Mouse (Mus musculus) intestine, postnatal 0 days (tissue): ENCODE data around the gene 4931422A03Rik. TPM values are rescaled to one million over a fixed set of nuclear protein-coding genes. Genes with fewer than 3 reads are reported as not detected.

Source experiments
- ATAC-seq: fragments of 200-750 bp; cut with Nextera tagmentation; 2 replicates; pipeline ENCODE4 v1.8.0; 2017; ENCODE audit warnings: mild to moderate bottlenecking, moderate TSS enrichment, moderate library complexity
- H3K27ac ChIP-seq: fragments of 300-500 bp; sonication (generic); 2 replicates; pipeline ENCODE4 v1.5.1; 2014; ENCODE audit warnings: mild to moderate bottlenecking, low read depth, low read length, moderate library complexity
- H3K27me3 ChIP-seq: fragments of 300-500 bp; sonication (generic); replicated peaks from 2 replicates; pipeline ENCODE4 v1.6.1; 2014; ENCODE audit warnings: low read length, mixed read lengths; ENCODE audit not compliant: control insufficient read depth, insufficient read depth
- H3K36me3 ChIP-seq: fragments of 300-500 bp; sonication (generic); 2 replicates; pipeline ENCODE4 v1.6.1; 2014; ENCODE audit warnings: mild to moderate bottlenecking, moderate library complexity; ENCODE audit not compliant: control insufficient read depth, insufficient read depth
- H3K4me1 ChIP-seq: fragments of 300-500 bp; sonication (generic); replicated peaks from 2 replicates; pipeline ENCODE4 v1.6.1; 2014; ENCODE audit warnings: antibody characterized with exemption, low read length, mixed read lengths; ENCODE audit not compliant: control insufficient read depth, insufficient read depth
- H3K4me2 ChIP-seq: fragments of 300-500 bp; sonication (generic); replicated peaks from 2 replicates; pipeline ENCODE4 v1.6.1; 2014; ENCODE audit warnings: low read depth, mild to moderate bottlenecking, moderate library complexity
- H3K4me3 ChIP-seq: fragments of 300-500 bp; sonication (generic); 2 replicates; pipeline ENCODE4 v1.5.1; 2014; ENCODE audit warnings: low read depth, low read length
- H3K9ac ChIP-seq: fragments of 300-500 bp; sonication (generic); 2 replicates; pipeline ENCODE4 v1.6.1; 2014; ENCODE audit warnings: mild to moderate bottlenecking, low read depth, low read length
- H3K9me3 ChIP-seq: fragments of 300-500 bp; sonication (generic); 2 replicates; pipeline ENCODE4 v1.6.1; 2016; ENCODE audit warnings: mixed run types; ENCODE audit not compliant: control insufficient read depth
- CTCF ChIP-seq: sonication (generic); IDR thresholded peaks from 2 replicates; pipeline ENCODE4 v1.5.1; 2016; ENCODE audit warnings: low read depth, mild to moderate bottlenecking, control low read depth, antibody characterized with exemption, moderate library complexity
- WGBS: fragments of 180-500 bp; shearing (Covaris S2); extraction: QIAGEN DNeasy Blood & Tissue Kit; methylation state at CpG from one replicate; pipeline ENCODE4 v1.1.7; 2014; 5-methylcytosine and 5-hydroxymethylcytosine counted together
- polyA plus RNA-seq: library from polyadenylated mRNA; unstranded; fragments of >200 nt; fragmentation: Nextera tagmentation; extraction: Ambion mirVana; gene quantifications from 2 replicates; pipeline ENCODE4 v1.2.1, GENCODE M21; 2015

The 4931422A03Rik gene
- polyA plus RNA-seq, 1 experiment from 2014 or later: 0.83 TPM

DNA sequence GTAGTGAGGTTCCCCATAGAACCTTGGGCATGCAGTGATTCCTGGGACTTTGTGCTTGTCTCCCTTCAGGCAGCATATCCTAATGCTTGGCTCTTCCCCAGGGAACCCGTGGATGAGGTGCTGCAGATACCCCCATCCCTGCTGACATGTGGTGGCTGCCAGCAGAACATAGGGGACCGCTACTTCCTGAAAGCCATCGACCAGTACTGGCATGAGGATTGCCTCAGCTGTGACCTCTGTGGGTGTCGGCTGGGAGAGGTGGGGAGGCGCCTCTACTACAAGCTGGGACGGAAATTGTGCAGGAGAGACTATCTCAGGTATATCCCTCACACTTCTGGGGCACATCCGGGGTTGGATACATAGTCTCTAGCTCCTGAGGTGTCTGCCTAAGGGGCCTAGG lies 52.3 kb downstream of the 4931422A03Rik start:
- Histone ChIP-seq H3K4me3 (no peak overlapping the region), H3K9me3 (no peaks in the 10 kb centered on the region), H3K9ac (no peak overlapping the region), H3K4me2 (no peak overlapping the region), H3K36me3 (no peaks in the 10 kb centered on the region), H3K4me1 (no peaks in the 10 kb centered on the region), H3K27me3 (0 out of 2 replicates have a peak, but pooled peaks cover 8% of the 10 kb centered on the region), H3K27ac (no peak overlapping the region)
- ATAC-seq: no peak
- 52% methylated on average over 7 of the region's 7 CpGs for WGBS
- TF ChIP-seq CTCF: no peak

DNA sequence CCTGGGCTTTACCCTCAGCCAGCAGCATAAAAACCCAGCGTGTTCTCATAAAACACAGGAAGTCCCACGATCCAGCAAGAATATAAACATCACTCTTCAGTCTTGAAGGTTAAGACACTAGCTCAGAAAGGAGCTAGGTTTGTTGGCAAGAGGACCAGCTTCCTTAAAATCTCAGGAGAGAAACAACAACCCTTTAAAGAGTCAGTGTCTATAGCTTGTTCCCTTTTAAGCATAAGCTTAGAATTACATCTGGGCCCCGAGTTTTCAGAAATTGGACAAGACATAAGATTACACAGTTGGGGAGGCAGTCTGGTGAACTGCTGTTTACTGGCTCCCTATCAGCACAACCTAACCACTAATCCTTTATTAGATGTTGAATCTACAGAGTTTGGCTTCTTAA lies 56.3 kb downstream of the 4931422A03Rik start:
- ATAC-seq: no peak
- H3K27me3 ChIP-seq: 0 out of 2 replicates have a peak, but pooled peaks cover 12% of the 10 kb centered on the region
- H3K4me1 ChIP-seq: no peaks in the 10 kb centered on the region
- whole genome bisulfite sequencing: 22% methylated on average over 3 of the region's 3 CpGs
- no peaks in the 10 kb centered on the region for H3K36me3 ChIP-seq
- no peak overlapping the region for H3K27ac ChIP-seq
- H3K4me3 ChIP-seq: no peak overlapping the region; the same call in 1 of the 2 replicates
- H3K9ac ChIP-seq: no peak overlapping the region
- H3K9me3 ChIP-seq: no peaks in the 10 kb centered on the region
- no peak for TF ChIP-seq CTCF
- H3K4me2 ChIP-seq: peak overlapping the region; percentile 98; the same call in 1 of the 2 replicates

DNA sequence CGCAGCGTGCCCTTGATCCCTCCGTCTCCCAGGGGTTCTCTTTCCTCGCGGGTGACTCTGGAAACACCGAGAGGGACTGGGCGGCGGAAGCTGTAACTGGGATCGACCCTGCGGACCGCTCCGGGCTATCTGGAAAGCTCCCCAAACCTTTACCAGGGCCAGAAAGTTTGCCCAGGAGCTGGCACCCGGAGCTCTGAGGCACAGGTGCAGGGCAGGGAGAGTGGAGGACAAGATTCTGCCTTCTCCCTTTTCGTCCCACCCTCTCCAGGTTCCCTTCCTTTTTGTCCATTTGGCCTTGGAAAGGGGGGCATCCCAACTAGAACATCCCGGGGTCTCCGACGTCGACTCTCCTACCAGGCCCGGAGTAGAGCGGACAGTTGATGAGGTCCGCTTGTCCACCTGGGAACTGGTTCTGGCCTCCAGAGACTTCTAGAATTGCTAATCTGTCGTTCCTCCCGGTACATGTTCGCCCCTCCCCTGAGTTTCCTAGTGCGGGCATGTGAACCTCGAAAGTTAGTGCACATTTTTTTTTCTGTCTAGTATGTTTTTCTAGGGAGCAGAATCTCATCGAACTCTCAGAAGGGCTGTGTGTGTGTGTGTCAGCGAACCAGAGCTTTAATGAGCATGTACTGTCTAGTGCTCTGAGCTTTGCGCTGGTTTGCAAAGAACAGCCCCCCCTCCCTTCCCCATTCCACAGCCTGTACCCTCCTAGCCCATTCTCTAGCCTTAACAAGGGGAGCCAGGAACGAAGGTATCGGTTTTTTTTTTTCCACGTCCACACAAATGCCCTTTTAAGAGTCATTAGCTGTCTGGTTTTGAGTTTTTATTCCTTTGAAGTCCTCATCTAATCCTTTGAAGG lies 57.1 kb downstream of the 4931422A03Rik start:
- Histone ChIP-seq H3K27me3 (0 out of 2 replicates have a peak, but pooled peaks cover 12% of the 10 kb centered on the region), H3K36me3 (no peaks in the 10 kb centered on the region), H3K4me1 (no peaks in the 10 kb centered on the region), H3K9ac (peak overlapping the region; percentile 63), H3K9me3 (no peaks in the 10 kb centered on the region), H3K27ac (peak overlapping the region; percentile 64; the same call in 1 of the 2 replicates), H3K4me3 (peak overlapping the region; percentile 83), H3K4me2 (peak overlapping the region; percentile 98)
- TF ChIP-seq CTCF: no peak
- 3% methylated on average over 32 of the region's 32 CpGs for whole genome bisulfite sequencing
- no peak for ATAC-seq

DNA sequence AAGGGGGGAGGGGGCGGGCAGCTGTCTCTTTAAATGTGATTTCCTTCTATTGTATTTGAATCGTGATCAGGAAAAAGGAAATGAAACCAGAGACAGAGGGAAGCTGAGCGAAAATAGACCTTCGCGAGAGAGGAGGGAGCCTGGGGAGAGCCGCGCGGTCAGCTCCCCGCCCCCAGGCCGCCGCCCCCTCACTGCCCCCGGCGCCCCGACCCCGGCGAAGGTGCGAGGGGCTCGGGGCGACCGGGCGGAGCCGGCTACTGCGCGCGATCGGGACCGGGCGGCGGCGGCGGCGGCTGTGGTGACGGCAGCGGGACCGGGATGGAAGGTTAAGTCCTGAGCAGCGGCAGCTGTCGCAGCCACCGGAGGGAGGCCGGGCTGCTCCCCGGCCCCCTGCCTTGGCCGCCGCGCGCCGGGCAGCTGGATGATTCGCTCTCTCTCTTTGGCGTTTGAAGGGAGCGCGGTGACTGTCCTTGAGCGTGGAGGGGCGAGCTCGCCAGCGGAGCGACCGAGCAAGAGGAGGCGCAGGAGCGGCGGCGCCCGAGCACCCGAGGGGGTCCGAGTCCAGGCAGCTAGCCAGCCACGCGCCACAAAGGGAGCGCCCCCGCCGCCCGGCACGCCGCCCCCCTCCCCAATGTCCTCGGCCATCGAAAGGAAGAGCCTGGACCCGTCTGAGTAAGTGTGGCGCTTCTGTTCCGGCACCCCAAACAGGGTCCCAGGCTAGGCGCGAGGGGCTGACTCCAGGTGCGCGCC lies 57.9 kb downstream of the 4931422A03Rik start:
- no peak for TF ChIP-seq CTCF
- Histone ChIP-seq H3K9ac (peak overlapping the region; percentile 63), H3K27me3 (0 out of 2 replicates have a peak, but pooled peaks cover 12% of the 10 kb centered on the region), H3K9me3 (no peaks in the 10 kb centered on the region), H3K4me1 (no peaks in the 10 kb centered on the region), H3K4me3 (peak overlapping the region; percentile 83), H3K4me2 (peak overlapping the region; percentile 98), H3K27ac (peak overlapping the region; percentile 64), H3K36me3 (no peaks in the 10 kb centered on the region)
- peak; percentile 17; the same call in 1 of the 2 replicates for ATAC-seq
- 1% methylated on average over 52 of the region's 79 CpGs for WGBS

DNA sequence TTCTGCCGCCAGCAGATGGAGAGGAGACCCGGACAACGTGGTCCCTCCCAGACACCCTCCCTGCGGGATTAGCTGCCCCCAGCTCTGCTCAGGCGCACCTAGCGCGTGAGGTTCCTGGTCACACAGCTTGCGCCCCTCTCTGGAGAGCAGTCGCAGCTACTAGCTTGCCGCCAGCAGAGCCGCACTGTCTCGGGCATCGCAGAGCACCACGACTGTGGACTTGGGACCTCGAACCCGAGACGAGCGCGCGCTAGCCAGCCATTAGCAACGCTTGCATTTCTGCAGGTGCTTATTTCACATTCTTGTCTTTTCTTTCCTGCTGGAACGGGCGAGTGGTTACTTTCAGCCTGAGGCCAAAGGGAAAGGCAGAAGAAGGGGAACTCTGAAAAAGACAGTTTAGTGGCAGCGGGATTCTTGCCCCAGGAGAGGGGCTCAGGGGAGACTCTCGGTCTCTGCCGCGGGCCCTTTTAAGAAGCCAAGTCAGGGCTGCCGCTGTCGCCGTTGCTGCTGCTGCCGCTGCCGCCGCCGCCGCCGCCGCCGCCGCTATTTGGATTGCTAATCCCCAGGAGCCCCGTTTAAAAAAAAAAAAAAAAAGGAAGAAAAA lies 58.6 kb downstream of the 4931422A03Rik start:
- Histone ChIP-seq H3K4me2 (peak overlapping the region; percentile 98), H3K9ac (peak overlapping the region; percentile 63), H3K4me3 (peak overlapping the region; percentile 83), H3K27ac (peak overlapping the region; percentile 29; the same call in 1 of the 2 replicates), H3K4me1 (no peaks in the 10 kb centered on the region), H3K36me3 (no peaks in the 10 kb centered on the region), H3K9me3 (no peaks in the 10 kb centered on the region), H3K27me3 (0 out of 2 replicates have a peak, but pooled peaks cover 12% of the 10 kb centered on the region)
- 2% methylated on average over 38 of the region's 40 CpGs for WGBS
- peak; percentile 64 for TF ChIP-seq CTCF
- peak; percentile 79 for ATAC-seq
